Mouse (Mus musculus) neural tube, embryonic 12.5 days (tissue): ENCODE data around the gene Apc2. TPM values are rescaled to one million over a fixed set of nuclear protein-coding genes. Genes with fewer than 3 reads are reported as not detected.
"Not testable (repeated sequence)": the region's sequence is repeated elsewhere in the genome, so short reads cannot be mapped to it uniquely, and the experiment has no call there.

Experiments used
- ATAC-seq: fragments of 200-750 bp; cut with Nextera tagmentation; 2 replicates; pipeline ENCODE4 v1.8.0; 2017; ENCODE audit warnings: low read depth, mild to moderate bottlenecking, moderate TSS enrichment, moderate library complexity; ENCODE audit not compliant: low FRiP score
- H3K27ac ChIP-seq: fragments of 300-500 bp; sonication (generic); 2 replicates; pipeline ENCODE4 v1.5.1; 2016
- H3K27me3 ChIP-seq: fragments of 300-500 bp; sonication (generic); replicated peaks from 2 replicates; pipeline ENCODE4 v1.6.1; 2016; ENCODE audit warnings: mild to moderate bottlenecking
- H3K36me3 ChIP-seq: fragments of 300-500 bp; sonication (generic); 2 replicates; pipeline ENCODE4 v1.6.1; 2016; ENCODE audit warnings: mild to moderate bottlenecking
- H3K4me1 ChIP-seq: fragments of 300-500 bp; sonication (generic); 2 replicates; pipeline ENCODE4 v1.6.1; 2016
- H3K4me2 ChIP-seq: fragments of 300-500 bp; sonication (generic); replicated peaks from 2 replicates; pipeline ENCODE4 v1.6.1; 2016; ENCODE audit warnings: mild to moderate bottlenecking
- H3K4me3 ChIP-seq: fragments of 300-500 bp; sonication (generic); 2 replicates; pipeline ENCODE4 v1.5.1; 2016
- H3K9ac ChIP-seq: fragments of 300-500 bp; sonication (generic); 2 replicates; pipeline ENCODE4 v1.6.1; 2016; ENCODE audit warnings: mild to moderate bottlenecking
- H3K9me3 ChIP-seq: fragments of 300-500 bp; sonication (generic); 2 replicates; pipeline ENCODE4 v1.6.1; 2016; ENCODE audit warnings: mild to moderate bottlenecking
- WGBS: fragments of 180-500 bp; shearing (Covaris S2); methylation state at CpG from one replicate; pipeline ENCODE4 v1.1.7; 2016; 5-methylcytosine and 5-hydroxymethylcytosine counted together
- polyA plus RNA-seq: library from polyadenylated mRNA; unstranded; fragments of >200 nt; fragmentation: Nextera tagmentation; extraction: Ambion mirVana; gene quantifications from 2 replicates; pipeline ENCODE4 v1.2.1, GENCODE M21; 2016

Apc2 gene
- polyA plus RNA-seq, 1 experiment from 2014 or later, result 175 TPM

DNA sequence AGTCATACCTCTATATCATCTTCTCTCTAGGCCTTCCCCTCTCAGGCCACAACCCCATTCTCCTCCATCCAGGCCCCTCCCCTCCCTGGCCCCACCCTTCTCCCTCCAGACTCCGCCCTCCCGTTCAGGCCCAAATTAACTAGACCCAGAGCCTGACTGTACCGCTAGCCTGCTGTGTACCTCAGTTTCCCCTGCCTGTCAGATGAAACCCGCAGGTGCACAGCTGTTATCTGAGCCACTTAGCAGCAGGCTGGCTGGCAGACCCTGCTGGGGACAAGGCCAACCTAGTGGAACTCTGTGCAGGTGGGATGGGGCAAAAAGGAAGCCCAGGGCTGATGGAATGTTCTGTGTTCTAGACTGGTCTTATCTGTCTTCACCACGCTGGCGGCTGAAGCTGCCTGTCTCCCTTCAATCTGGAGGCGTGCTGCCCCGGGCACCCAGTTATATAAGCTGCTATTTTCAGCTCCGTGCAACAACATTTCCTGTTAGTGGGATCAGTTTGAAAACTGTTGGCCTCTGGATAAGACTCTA is 48.4 kb downstream of the Apc2 start:
- Histone ChIP-seq H3K4me1 (peaks cover 52% of the 10 kb centered on the region), H3K27ac (no peak overlapping the region), H3K9ac (no peak overlapping the region), H3K36me3 (no peaks in the 10 kb centered on the region), H3K4me3 (no peak overlapping the region), H3K27me3 (peaks cover 93% of the 10 kb centered on the region), H3K4me2 (no peak overlapping the region), H3K9me3 (no peaks in the 10 kb centered on the region)
- 35% methylated on average over 9 of the region's 9 CpGs for WGBS
- ATAC-seq, result no peak

DNA sequence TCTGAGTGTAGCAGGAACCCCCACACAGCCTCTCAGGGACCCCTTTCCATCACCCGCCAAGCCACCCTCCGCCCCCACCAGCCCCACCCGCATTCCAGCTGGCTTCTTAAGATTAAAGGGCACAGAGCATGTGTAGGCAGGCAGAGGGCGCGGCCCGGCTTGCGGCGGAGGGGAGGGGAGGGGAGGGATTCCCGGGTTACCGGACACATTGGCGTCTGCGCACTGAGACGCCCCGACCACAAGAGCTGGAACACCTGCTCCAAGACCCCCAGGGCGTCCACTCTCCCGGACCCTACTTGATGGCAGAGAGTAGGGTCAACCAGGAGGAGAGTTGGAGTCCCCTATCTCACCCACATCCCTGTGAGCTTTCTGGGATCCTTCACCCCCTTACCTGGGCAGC is 49.3 kb downstream of the Apc2 start:
- WGBS, result 3% methylated on average over 16 of the region's 16 CpGs
- Histone ChIP-seq H3K9ac (no peak overlapping the region), H3K27ac (no peak overlapping the region), H3K27me3 (peaks cover 96% of the 10 kb centered on the region), H3K4me2 (0 out of 2 replicates have a peak overlapping the region, but pooled peaks have one; percentile 16), H3K36me3 (no peaks in the 10 kb centered on the region), H3K9me3 (no peaks in the 10 kb centered on the region), H3K4me1 (peaks cover 48% of the 10 kb centered on the region), H3K4me3 (no peak overlapping the region)
- no peak for ATAC-seq

DNA sequence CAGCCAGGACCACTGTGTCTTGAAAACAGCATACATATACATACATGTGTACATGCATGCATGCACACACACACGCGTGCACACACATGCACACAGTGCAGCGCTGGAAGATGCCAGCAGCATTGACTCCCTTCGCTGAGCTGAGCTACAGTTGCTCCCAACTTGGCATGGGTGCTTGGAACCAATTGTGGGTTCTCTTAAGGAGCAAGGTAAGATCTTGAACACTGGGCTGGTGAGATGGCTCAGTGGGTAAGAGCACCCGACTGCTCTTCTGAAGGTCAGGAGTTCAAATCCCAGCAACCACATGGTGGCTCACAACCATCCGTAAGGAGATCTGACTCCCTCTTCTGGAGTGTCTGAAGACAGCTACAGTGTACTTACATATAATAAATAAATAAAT is 50.2 kb downstream of the Apc2 start:
- H3K4me2 ChIP-seq, H3K9ac ChIP-seq, H3K27ac ChIP-seq, H3K9me3 ChIP-seq, H3K4me3 ChIP-seq, H3K36me3 ChIP-seq, ATAC-seq: not testable (repeated sequence)
- peaks cover 96% of the 10 kb centered on the region for H3K27me3 ChIP-seq
- WGBS, result 75% methylated on average over 6 of the region's 6 CpGs
- H3K4me1 ChIP-seq, result peaks cover 45% of the 10 kb centered on the region

DNA sequence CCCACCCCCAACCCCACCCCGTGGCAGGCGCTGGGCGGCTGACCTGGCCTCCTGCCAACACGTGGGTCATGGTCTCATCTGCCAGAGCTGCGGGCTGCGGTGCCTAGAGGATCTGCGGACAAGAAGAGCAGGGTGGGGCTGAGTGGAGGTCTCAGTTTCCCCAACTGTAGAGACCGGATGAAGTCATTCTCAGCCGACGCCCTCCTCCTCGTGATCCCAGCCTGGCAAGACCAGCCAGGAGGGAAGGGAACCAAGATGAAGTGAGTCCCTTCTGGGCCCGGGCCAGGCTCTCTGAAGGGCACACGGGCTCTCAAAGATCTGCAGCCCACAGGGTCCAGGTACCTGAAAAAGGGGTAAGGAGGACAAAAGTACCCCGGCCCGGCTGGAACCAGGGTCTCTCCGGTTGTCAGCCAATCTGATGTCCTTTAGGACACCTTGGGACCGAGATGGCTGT is 51.8 kb downstream of the Apc2 start:
- Histone ChIP-seq H3K4me2 (peak overlapping the region; percentile 43), H3K4me1 (peaks cover 34% of the 10 kb centered on the region), H3K27me3 (peaks cover 94% of the 10 kb centered on the region), H3K36me3 (no peaks in the 10 kb centered on the region), H3K9me3 (no peaks in the 10 kb centered on the region), H3K27ac (no peak overlapping the region), H3K9ac (no peak overlapping the region), H3K4me3 (no peak overlapping the region)
- 14% methylated on average over 17 of the region's 17 CpGs for WGBS
- no peak for ATAC-seq

DNA sequence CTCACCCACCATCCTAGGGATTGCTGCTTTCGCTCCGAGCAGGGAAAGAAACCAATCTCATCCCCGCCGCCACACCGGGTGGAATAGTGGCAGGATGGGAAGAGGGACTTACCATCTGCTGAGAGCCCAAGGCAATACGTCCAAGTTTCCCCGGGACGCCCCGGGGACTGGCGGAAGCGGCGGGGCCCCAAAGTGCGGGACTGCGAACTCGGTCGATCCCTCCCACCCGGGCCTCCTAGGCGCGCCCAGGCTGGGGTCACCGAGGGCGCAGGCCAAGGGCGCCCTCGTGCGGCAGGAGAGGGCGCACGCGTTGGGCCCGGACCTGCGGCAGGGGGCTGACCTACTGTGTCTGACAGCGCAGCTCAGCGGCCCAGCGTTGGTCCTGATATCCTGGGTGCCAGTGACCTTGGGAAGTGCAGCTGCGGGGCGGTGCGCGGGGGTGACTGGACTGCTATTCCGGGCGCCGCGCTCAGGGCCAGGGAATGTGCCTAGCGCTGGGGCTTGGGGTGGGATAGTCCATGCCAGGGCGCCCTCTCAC is 52.5 kb downstream of the Apc2 start, which contains the start of gene Adamtsl5:
Gene Adamtsl5 (minus strand): TSS at position 169 of the 538 bp plus-strand sequence.
- H3K4me1 ChIP-seq, result peaks cover 26% of the 10 kb centered on the region
- H3K9me3 ChIP-seq, result no peaks in the 10 kb centered on the region
- no peak; the same call in 1 of the 2 replicates for ATAC-seq
- H3K27me3 ChIP-seq, result peaks cover 94% of the 10 kb centered on the region
- peak within 1 kb of the TSS; percentile 43 for H3K4me2 ChIP-seq
- WGBS, result 1% methylated on average over 42 of the region's 42 CpGs
- no peaks in the 10 kb centered on the region for H3K36me3 ChIP-seq
- H3K9ac ChIP-seq, result no peak within 1 kb of the TSS
- H3K27ac ChIP-seq, result no peak within 1 kb of the TSS
- H3K4me3 ChIP-seq, result peak within 1 kb of the TSS; percentile 16; the same call in 1 of the 2 replicates

DNA sequence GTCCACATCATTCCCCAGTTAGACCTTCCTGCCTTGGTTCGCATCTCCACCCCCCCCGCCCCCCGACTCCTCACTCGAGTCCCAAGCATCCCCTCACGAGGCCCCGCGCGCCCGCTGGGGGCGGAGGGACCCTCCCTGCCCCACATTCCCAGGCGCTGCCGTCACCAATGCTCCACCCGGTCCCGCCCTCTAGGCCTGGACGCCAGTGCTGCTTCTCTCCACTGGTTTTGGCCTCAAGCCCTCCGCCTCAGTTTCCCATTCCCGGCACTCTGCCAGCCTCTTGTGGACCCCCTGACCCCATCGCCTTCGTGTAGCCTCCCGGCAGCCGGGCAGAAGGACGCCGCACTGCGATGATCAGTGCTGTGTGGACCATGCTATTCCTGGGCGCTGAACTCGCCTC is 53.2 kb downstream of the Apc2 start:
- Histone ChIP-seq H3K36me3 (no peaks in the 10 kb centered on the region), H3K9me3 (no peaks in the 10 kb centered on the region), H3K27me3 (peaks cover 93% of the 10 kb centered on the region), H3K4me1 (peaks cover 23% of the 10 kb centered on the region), H3K4me3 (no peak overlapping the region), H3K27ac (no peak overlapping the region), H3K4me2 (peak overlapping the region; percentile 43; the same call in 1 of the 2 replicates), H3K9ac (no peak overlapping the region)
- ATAC-seq, result no peak
- 17% methylated on average over 26 of the region's 26 CpGs for WGBS

GRCm38 (mm10) chr10:80350292-80350691 is 54.5 kb downstream of the Apc2 start:
- Histone ChIP-seq H3K36me3 (no peaks in the 10 kb centered on the region), H3K4me1 (peaks cover 15% of the 10 kb centered on the region), H3K27ac (no peak overlapping the region), H3K9ac (no peak overlapping the region), H3K27me3 (peaks cover 93% of the 10 kb centered on the region), H3K9me3 (no peaks in the 10 kb centered on the region), H3K4me2 (no peak overlapping the region), H3K4me3 (no peak overlapping the region)
- peak; percentile 81 for ATAC-seq
- 3% methylated on average over 7 of the region's 7 CpGs for WGBS

DNA sequence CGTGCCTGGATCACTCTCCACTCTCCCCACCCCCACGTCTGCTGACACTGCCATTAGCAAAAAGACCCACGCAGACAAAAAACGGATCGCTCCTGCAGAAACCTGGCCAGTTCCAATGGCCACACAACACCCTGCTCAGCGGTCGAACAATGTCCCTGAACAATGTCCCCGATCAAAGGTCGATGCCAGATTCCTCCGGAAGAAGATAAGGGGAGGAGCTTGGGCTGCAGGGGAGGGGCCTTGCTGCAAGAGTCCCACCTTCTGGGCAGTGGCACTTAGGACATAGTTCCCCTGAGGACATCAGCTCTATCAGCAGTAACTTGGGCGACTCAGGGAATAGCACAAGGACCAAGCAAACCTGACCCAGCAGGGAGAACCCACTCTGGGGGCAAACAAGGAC is 56.1 kb downstream of the Apc2 start:
- Histone ChIP-seq H3K9me3 (no peaks in the 10 kb centered on the region), H3K9ac (no peak overlapping the region), H3K36me3 (no peaks in the 10 kb centered on the region), H3K4me3 (no peak overlapping the region), H3K4me2 (no peak overlapping the region), H3K27me3 (peaks cover 95% of the 10 kb centered on the region), H3K27ac (no peak overlapping the region), H3K4me1 (peaks cover 24% of the 10 kb centered on the region)
- no peak for ATAC-seq
- WGBS, result 24% methylated on average over 11 of the region's 11 CpGs

DNA sequence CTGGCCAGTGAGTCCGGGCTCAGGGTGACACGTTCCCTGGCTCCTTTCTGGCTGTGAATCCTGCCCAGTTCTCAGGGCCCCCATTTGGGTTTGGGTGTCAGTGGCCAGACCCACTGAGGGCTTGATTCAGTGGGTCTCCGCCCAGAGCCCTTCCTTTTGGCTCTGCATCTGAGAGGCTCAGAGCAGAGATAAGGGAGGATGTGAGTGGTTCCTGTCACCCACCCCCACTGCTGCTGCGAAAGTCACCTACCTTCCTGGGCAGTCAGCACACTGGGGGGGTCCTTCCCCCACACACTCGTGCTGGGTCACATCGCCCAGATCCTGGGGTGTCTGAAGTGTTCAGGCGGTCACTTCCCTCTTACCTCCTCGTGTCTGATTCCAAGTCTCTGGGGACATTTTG is 57.0 kb downstream of the Apc2 start:
- H3K27me3 ChIP-seq, result peaks cover 96% of the 10 kb centered on the region
- WGBS, result 67% methylated on average over 8 of the region's 8 CpGs
- no peaks in the 10 kb centered on the region for H3K36me3 ChIP-seq
- no peak overlapping the region for H3K4me2 ChIP-seq
- no peaks in the 10 kb centered on the region for H3K9me3 ChIP-seq
- H3K9ac ChIP-seq, result no peak overlapping the region
- no peak overlapping the region for H3K4me3 ChIP-seq
- peaks cover 24% of the 10 kb centered on the region for H3K4me1 ChIP-seq
- no peak for ATAC-seq
- no peak overlapping the region for H3K27ac ChIP-seq

GRCm38 (mm10) chr10:80355431-80355830 is 59.7 kb downstream of the Apc2 start:
- ATAC-seq, result no peak
- H3K36me3 ChIP-seq, result no peaks in the 10 kb centered on the region
- H3K9ac ChIP-seq, result no peak overlapping the region
- WGBS, result 9% methylated on average over 9 of the region's 9 CpGs
- no peaks in the 10 kb centered on the region for H3K9me3 ChIP-seq
- peaks cover 13% of the 10 kb centered on the region for H3K4me1 ChIP-seq
- H3K4me3 ChIP-seq, result no peak overlapping the region
- H3K27me3 ChIP-seq, result peaks cover 96% of the 10 kb centered on the region
- no peak overlapping the region for H3K27ac ChIP-seq
- no peak overlapping the region for H3K4me2 ChIP-seq

- no peak for ATAC-seq
- WGBS, result under 1% methylated on average over 52 of the region's 53 CpGs
- Histone ChIP-seq H3K27me3 (peaks cover 96% of the 10 kb centered on the region), H3K4me3 (peak within 1 kb of the TSS; percentile 21), H3K9me3 (no peaks in the 10 kb centered on the region), H3K36me3 (no peaks in the 10 kb centered on the region), H3K9ac (0 out of 2 replicates have a peak within 1 kb of the TSS, but pooled peaks have one; percentile 13), H3K27ac (no peak within 1 kb of the TSS), H3K4me1 (peaks cover 13% of the 10 kb centered on the region), H3K4me2 (peak within 1 kb of the TSS; percentile 51)
Measured at GRCm38 (mm10) chr10:80356001-80356682, 60.4 kb downstream of the Apc2 start, which contains the start of gene Plk5. Plk5 (plus strand) TSS chr10:80356459.

GRCm38 (mm10) chr10:80356737-80357136 is 61.0 kb downstream of the Apc2 start:
- 3% methylated on average over 34 of the region's 34 CpGs for WGBS
- Histone ChIP-seq H3K4me1 (peaks cover 13% of the 10 kb centered on the region), H3K4me2 (peak overlapping the region; percentile 51), H3K4me3 (peak overlapping the region; percentile 21), H3K9ac (0 out of 2 replicates have a peak overlapping the region, but pooled peaks have one; percentile 13), H3K36me3 (no peaks in the 10 kb centered on the region), H3K9me3 (no peaks in the 10 kb centered on the region), H3K27ac (no peak overlapping the region), H3K27me3 (peaks cover 94% of the 10 kb centered on the region)
- ATAC-seq, result no peak
